Comparison of ENCODE assay signal across 8 mouse cellular contexts in genomic region chr2:155107276-155107675, GRCm38 (mm10). TPM values are rescaled to one million over a fixed set of nuclear protein-coding genes. Genes with fewer than 3 reads are reported as not detected.
A peak's percentile ranks its signal among the peaks of the same experiment; 100 is the strongest.
DNase-seq lines count a peak whose midpoint lies in the region; ATAC-seq and TF ChIP-seq lines count a peak whose summit lies in the region.
"Not testable (repeated sequence)": the region's sequence is repeated elsewhere in the genome, so short reads cannot be mapped to it uniquely, and the experiment has no call there.

No protein-coding gene starts in this region.

- 64% methylated on average over 9 of the region's 9 CpGs for WGBS in liver, postnatal 0 days (ENCODE audit: insufficient replicate concordance)

- not testable (repeated sequence) for TF ChIP-seq CTCF in liver, postnatal 0 days (IDR thresholded peaks at IDR 0.05; ENCODE audit: low read depth)

- not testable (repeated sequence) for H3K4me1 ChIP-seq in liver, postnatal 0 days (ENCODE audit: insufficient read depth)

- not testable (repeated sequence) for H3K9me3 ChIP-seq in liver, postnatal 0 days (ENCODE audit: low read length)

- 0 out of 2 replicates have a peak, but pooled peaks have one; percentile 18 for TF ChIP-seq EP300 in liver, postnatal 0 days (IDR thresholded peaks at IDR 0.05; ENCODE audit: low read depth)

- H3K4me2 ChIP-seq in liver, postnatal 0 days (ENCODE audit: low read depth, low read length): not testable (repeated sequence)

- H3K4me3 ChIP-seq in liver, postnatal 0 days (ENCODE audit: low read depth, low read length): not testable (repeated sequence)

- H3K9ac ChIP-seq in liver, postnatal 0 days (replicated peaks): not testable (repeated sequence)

- 0 out of 2 replicates have a peak, but pooled peaks have one; percentile 22 for ATAC-seq in granulocyte monocyte progenitor cell, adult 5-6 weeks (replicated peaks; ENCODE audit: poor library complexity, severe bottlenecking)
- ATAC-seq in liver, postnatal 0 days: not testable (repeated sequence)

- peak; percentile 77 for DNase-seq in 416B (ENCODE audit: low read depth)
- DNase-seq in B cell, adult 2 months: peak; percentile 24 to 40
- peak; percentile 42 for DNase-seq in ES-CJ7 (ENCODE audit: low read depth, low spot score)
- peak; percentile 50 for DNase-seq in MEL-GATA-1-ER (ENCODE audit: extremely low read depth, low read depth)
- DNase-seq in T-cell, adult 2 months (ENCODE audit: low spot score): peak; percentile 29
- DNase-seq in liver, postnatal 0 days: not testable (repeated sequence)
- DNase-seq in natural killer cell, adult 2 months (ENCODE audit: low spot score in 2 of 2): peak; percentile 9 to 14

- not testable (repeated sequence) for H3K36me3 ChIP-seq in liver, postnatal 0 days (replicated peaks; ENCODE audit: insufficient read depth, low read length)

- not testable (repeated sequence) for H3K27me3 ChIP-seq in liver, postnatal 0 days (ENCODE audit: insufficient read depth, low read length)

- peak overlapping the region; percentile 39 for H3K27ac ChIP-seq in liver, postnatal 0 days (ENCODE audit: low read depth)

RNA-seq across cellular contexts. Expression of gene Itch, which starts 26.0 kb away (rescaled TPM):
- 32.3 and 56.5 TPM in 2 replicates for total RNA-seq in granulocyte monocyte progenitor cell, adult 5-6 weeks (2014; fragmentation: Nextera tagmentation)
- 54.5 and 63.5 TPM in 2 replicates for total RNA-seq in granulocyte monocyte progenitor cell, adult 5-6 weeks (2017)
- 10.6 and 12.7 TPM in 2 replicates for polyA plus RNA-seq in liver, postnatal 0 days (2015; fragmentation: Nextera tagmentation; extraction: Ambion mirVana)

RNA-seq across cellular contexts. Expression of gene Ahcy, which starts 33.0 kb away (rescaled TPM):
- total RNA-seq in granulocyte monocyte progenitor cell, adult 5-6 weeks (2014; fragmentation: Nextera tagmentation): 178 and 197 TPM in 2 replicates
- 114 and 116 TPM in 2 replicates for total RNA-seq in granulocyte monocyte progenitor cell, adult 5-6 weeks (2017)
- polyA plus RNA-seq in liver, postnatal 0 days (2015; fragmentation: Nextera tagmentation; extraction: Ambion mirVana): 224 and 247 TPM in 2 replicates
